ENCODE assay signal across 8 mouse cellular contexts in the genomic region with DNA sequence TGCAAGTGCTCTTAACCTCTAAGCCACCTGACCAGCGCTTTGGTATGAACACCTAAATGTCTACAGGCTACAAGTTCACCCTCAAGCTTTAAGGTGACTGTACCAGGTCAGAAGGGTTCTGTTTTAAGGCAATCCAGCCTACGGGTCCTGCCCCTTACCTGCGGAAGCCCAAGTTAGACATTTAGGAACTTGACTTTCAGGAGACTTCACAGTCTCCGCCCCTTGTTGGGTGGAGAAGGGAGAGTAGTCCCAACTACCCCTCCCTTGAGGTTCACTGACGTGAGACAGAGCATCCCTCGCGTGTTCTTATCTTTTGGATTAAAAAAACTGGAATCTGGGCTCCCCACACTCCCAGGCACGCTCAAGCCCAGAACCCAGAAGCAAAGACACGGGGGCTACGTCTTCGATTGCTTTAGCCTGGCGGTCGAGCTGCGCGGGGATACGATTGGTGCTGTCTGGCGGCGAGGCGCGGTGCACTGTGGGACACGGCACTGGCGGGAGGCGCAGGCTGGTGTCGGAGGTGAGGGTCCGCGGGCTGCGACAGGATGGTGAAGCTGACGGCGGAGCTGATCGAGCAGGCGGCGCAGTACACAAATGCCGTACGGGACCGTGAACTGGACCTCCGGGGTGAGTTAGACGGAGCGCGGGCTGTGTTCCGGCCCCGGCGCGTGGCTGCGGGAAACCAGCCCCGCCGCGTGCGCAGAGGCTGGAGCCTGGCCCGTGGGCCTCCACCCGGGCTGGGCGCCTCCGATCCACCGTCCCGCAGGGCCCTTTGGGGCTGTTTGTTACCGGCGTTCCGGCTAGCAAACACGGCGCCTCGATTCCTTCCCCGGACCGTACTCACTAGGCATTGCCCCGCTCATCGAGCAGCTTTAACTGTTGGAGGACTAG. TPM values are rescaled to one million over a fixed set of nuclear protein-coding genes. Genes with fewer than 3 reads are reported as not detected.
DNase-seq lines count a peak whose midpoint lies in the region; ATAC-seq lines count a peak whose summit lies in the region.

No protein-coding gene starts in this region.

- peak; percentile 92 for ATAC-seq in CD4-positive, CD25-positive, alpha-beta regulatory T cell, adult 4 months
- ATAC-seq in erythroid progenitor cell, adult 5-6 weeks (replicated peaks; ENCODE audit: low FRiP score, poor library complexity, severe bottlenecking) = peak; percentile 90
- peak; percentile 86 for ATAC-seq in heart, embryonic 13.5 days (ENCODE audit: extremely low read depth, insufficient number of reproducible peaks, low FRiP score, low TSS enrichment)
- peak; percentile 91 for ATAC-seq in liver, embryonic 12.5 days

- no peaks in the 10 kb centered on the region for H3K9me3 ChIP-seq in heart, embryonic 13.5 days
- no peaks in the 10 kb centered on the region for H3K9me3 ChIP-seq in liver, embryonic 12.5 days (replicated peaks)

- peak; percentile 94 for DNase-seq in kidney, postnatal 10 days
- peak; percentile 87 for DNase-seq in naive thymus-derived CD4-positive, alpha-beta T cell, adult 2 months (ENCODE audit: low read depth)
- peak; percentile 86 for DNase-seq in splenic B cell, adult 2 months (ENCODE audit: low read depth, low spot score)

- peak overlapping the region; percentile 79 for H3K4me3 ChIP-seq in brown adipose tissue, adult 24 weeks (ENCODE audit: insufficient read depth, low read depth, low read length)
- peak overlapping the region; percentile 97 for H3K4me3 ChIP-seq in heart, embryonic 13.5 days
- H3K4me3 ChIP-seq in liver, embryonic 12.5 days = peak overlapping the region; percentile 95

- H3K36me3 ChIP-seq in heart, embryonic 13.5 days = peaks cover 25% of the 10 kb centered on the region
- peaks cover 35% of the 10 kb centered on the region for H3K36me3 ChIP-seq in liver, embryonic 12.5 days
- peaks cover 5% of the 10 kb centered on the region for H3K36me3 ChIP-seq in splenic B cell, adult 2 months (ENCODE audit: control insufficient read depth, insufficient read depth, low read length, poor library complexity, severe bottlenecking)

- under 1% methylated on average over 64 of the region's 64 CpGs for WGBS in heart, embryonic 13.5 days
- WGBS in liver, embryonic 12.5 days (ENCODE audit: insufficient replicate concordance) = 2% methylated on average over 63 of the region's 64 CpGs

- peak overlapping the region; percentile 98 for H3K9ac ChIP-seq in heart, embryonic 13.5 days
- peak overlapping the region; percentile 91 for H3K9ac ChIP-seq in liver, embryonic 12.5 days

- peak overlapping the region; percentile 68 for H3K27ac ChIP-seq in brown adipose tissue, adult 24 weeks (replicated peaks; ENCODE audit: low read depth, low read length)
- peak overlapping the region; percentile 59 for H3K27ac ChIP-seq in heart, embryonic 13.5 days (replicated peaks)
- H3K27ac ChIP-seq in liver, embryonic 12.5 days = peak overlapping the region; percentile 83

- peak overlapping the region; percentile 90 for H3K4me2 ChIP-seq in heart, embryonic 13.5 days
- peak overlapping the region; percentile 84 for H3K4me2 ChIP-seq in liver, embryonic 12.5 days

- peaks cover 4% of the 10 kb centered on the region; the same call in 1 of the 2 replicates for H3K27me3 ChIP-seq in heart, embryonic 13.5 days (replicated peaks)
- H3K27me3 ChIP-seq in liver, embryonic 12.5 days (replicated peaks) = peaks cover 8% of the 10 kb centered on the region; the same call in 1 of the 2 replicates
- H3K27me3 ChIP-seq in splenic B cell, adult 2 months (ENCODE audit: control insufficient read depth, insufficient read depth, low read length, poor library complexity, severe bottlenecking) = no peaks in the 10 kb centered on the region

- H3K4me1 ChIP-seq in brown adipose tissue, adult 24 weeks (ENCODE audit: control insufficient read depth, insufficient read depth, insufficient read length, low read length) = peaks cover 6% of the 10 kb centered on the region; the same call in 1 of the 2 replicates
- H3K4me1 ChIP-seq in heart, embryonic 13.5 days = peaks cover 15% of the 10 kb centered on the region
- peaks cover 26% of the 10 kb centered on the region for H3K4me1 ChIP-seq in liver, embryonic 12.5 days

RNA-seq across cellular contexts. Expression of a gene that starts 1.5 kb away (rescaled TPM):
- polyA plus RNA-seq in CD4-positive, CD25-positive, alpha-beta regulatory T cell, adult 4 months (2017; shearing (Covaris generic)) = 100 to 1,000 TPM; 120 to 121 TPM
- 18.8 and 20.6 TPM in 2 replicates for polyA plus RNA-seq in brown adipose tissue, adult 24 weeks (2012; ENCODE audit: insufficient read depth, insufficient read length, missing spikeins)
- total RNA-seq in erythroid progenitor cell, adult 5-6 weeks (2015; ENCODE audit: low replicate concordance) = 21.3 and 45.3 TPM in 2 replicates
- total RNA-seq in erythroid progenitor cell, adult 5-6 weeks (2017; ENCODE audit: low replicate concordance) = 16.9 and 45.1 TPM in 2 replicates
- polyA plus RNA-seq in heart, embryonic 13.5 days (2015; fragmentation: Nextera tagmentation; extraction: Ambion mirVana) = 98.1 and 106 TPM in 2 replicates
- 162 and 173 TPM in 2 replicates for polyA plus RNA-seq in liver, embryonic 12.5 days (2016; fragmentation: Nextera tagmentation; extraction: Ambion mirVana)

RNA-seq across cellular contexts. Expression of a gene that starts 16.9 kb away (rescaled TPM):
- not detected for polyA plus RNA-seq in CD4-positive, CD25-positive, alpha-beta regulatory T cell, adult 4 months (2017; shearing (Covaris generic))
- not detected in 2 replicates for polyA plus RNA-seq in brown adipose tissue, adult 24 weeks (2012; ENCODE audit: insufficient read depth, insufficient read length, missing spikeins)
- total RNA-seq in erythroid progenitor cell, adult 5-6 weeks (2015; ENCODE audit: low replicate concordance) = not detected in 2 replicates
- total RNA-seq in erythroid progenitor cell, adult 5-6 weeks (2017; ENCODE audit: low replicate concordance) = not detected in 2 replicates
- polyA plus RNA-seq in heart, embryonic 13.5 days (2015; fragmentation: Nextera tagmentation; extraction: Ambion mirVana) = not detected in 2 replicates
- not detected in 2 replicates for polyA plus RNA-seq in liver, embryonic 12.5 days (2016; fragmentation: Nextera tagmentation; extraction: Ambion mirVana)

RNA-seq across cellular contexts. Expression of a gene that starts 19.1 kb away (rescaled TPM):
- polyA plus RNA-seq in CD4-positive, CD25-positive, alpha-beta regulatory T cell, adult 4 months (2017; shearing (Covaris generic)) = 100 to 1,000 TPM; 176 to 177 TPM
- polyA plus RNA-seq in brown adipose tissue, adult 24 weeks (2012; ENCODE audit: insufficient read depth, insufficient read length, missing spikeins) = 45.9 and 48.0 TPM in 2 replicates
- total RNA-seq in erythroid progenitor cell, adult 5-6 weeks (2015; ENCODE audit: low replicate concordance) = 22.6 and 27.0 TPM in 2 replicates
- total RNA-seq in erythroid progenitor cell, adult 5-6 weeks (2017; ENCODE audit: low replicate concordance) = 17.5 and 18.9 TPM in 2 replicates
- polyA plus RNA-seq in heart, embryonic 13.5 days (2015; fragmentation: Nextera tagmentation; extraction: Ambion mirVana) = 66.1 and 74.9 TPM in 2 replicates
- polyA plus RNA-seq in liver, embryonic 12.5 days (2016; fragmentation: Nextera tagmentation; extraction: Ambion mirVana) = 60.7 and 65.5 TPM in 2 replicates

RNA-seq across cellular contexts. Expression of a gene that starts 49.0 kb away (rescaled TPM):
- polyA plus RNA-seq in CD4-positive, CD25-positive, alpha-beta regulatory T cell, adult 4 months (2017; shearing (Covaris generic)) = 10 to 100 TPM in 1 of 2 experiments, 1 to 10 TPM in 1; 7.4 to 10.6 TPM
- polyA plus RNA-seq in brown adipose tissue, adult 24 weeks (2012; ENCODE audit: insufficient read depth, insufficient read length, missing spikeins) = 4.8 and 5.5 TPM in 2 replicates
- total RNA-seq in erythroid progenitor cell, adult 5-6 weeks (2015; ENCODE audit: low replicate concordance) = 7.6 and 10.1 TPM in 2 replicates
- total RNA-seq in erythroid progenitor cell, adult 5-6 weeks (2017; ENCODE audit: low replicate concordance) = 9.9 and 15.3 TPM in 2 replicates
- polyA plus RNA-seq in heart, embryonic 13.5 days (2015; fragmentation: Nextera tagmentation; extraction: Ambion mirVana) = 11.7 and 13.2 TPM in 2 replicates
- 11.3 and 12.0 TPM in 2 replicates for polyA plus RNA-seq in liver, embryonic 12.5 days (2016; fragmentation: Nextera tagmentation; extraction: Ambion mirVana)

Comparison
In these comparisons a context has a peak if more than half of its experiments do, and no peak if none do; other contexts are left out.
1. Peak in every context shown above with its lines: DNase-seq, ATAC-seq, H3K4me3 ChIP-seq and H3K27ac ChIP-seq.